Mouse (Mus musculus): Measurements from ENCODE around the gene Tecpr2.

DNA sequence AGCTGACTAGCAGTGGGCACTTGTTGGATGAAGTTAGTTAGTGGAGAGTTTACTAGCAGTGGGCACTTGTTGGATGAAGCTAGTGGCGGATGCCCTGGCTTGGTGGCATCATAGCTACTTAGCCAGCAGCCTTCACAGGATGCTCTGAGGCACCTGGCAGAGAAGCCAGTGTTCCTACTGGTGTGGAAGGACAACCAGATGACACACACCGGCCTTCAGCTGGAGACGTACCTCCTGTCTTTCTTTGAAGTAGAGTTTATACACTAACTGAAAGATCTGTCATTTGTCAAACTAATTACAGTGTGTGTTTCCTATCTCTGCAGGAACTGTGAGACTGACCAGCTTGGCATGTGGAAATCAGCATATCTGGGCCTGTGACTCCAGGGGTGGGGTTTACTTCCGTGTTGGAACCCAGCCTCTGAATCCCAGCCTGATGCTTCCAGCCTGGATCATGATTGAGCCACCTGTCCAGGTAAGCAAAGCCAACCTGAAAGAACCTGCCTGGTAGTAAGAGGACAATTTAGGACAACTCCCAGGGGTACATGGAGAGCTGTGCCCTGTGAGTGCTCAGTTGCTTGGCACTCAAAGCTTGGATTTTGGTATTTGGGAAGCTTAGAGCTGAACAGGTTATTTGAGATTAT is 65.4 kb downstream of the Tecpr2 start:
- TF ChIP-seq POLR2A (IDR thresholded peaks at IDR 0.05; ENCODE audit: insufficient read depth, low read depth, low read length) (no peak), CTCF (IDR thresholded peaks at IDR 0.05) (no peak), EP300 (IDR thresholded peaks at IDR 0.05; ENCODE audit: insufficient read depth, low read depth, low read length) (no peak)

All from heart, adult 2 months (tissue).